Mouse (Mus musculus) lung, embryonic 15.5 days (tissue): ENCODE measurements at regions not wholly inside any gene's neighbourhood (a gene's known extent, or its start where the extent isn't known, plus 50 kb on each side); places are given as distances from the start of the nearest gene placed in this dataset.

Source experiments
- ATAC-seq: fragments of 200-750 bp; cut with Nextera tagmentation; 2 replicates; pipeline ENCODE4 v1.8.0; 2017; ENCODE audit warnings: moderate number of reproducible peaks, borderline replicate concordance; ENCODE audit not compliant: low FRiP score, low TSS enrichment; ENCODE audit errors: extremely low read depth
- H3K27ac ChIP-seq: fragments of 300-500 bp; sonication (generic); 2 replicates; pipeline ENCODE4 v1.5.1; 2015; ENCODE audit warnings: moderate library complexity, mild to moderate bottlenecking, inconsistent platforms
- H3K27me3 ChIP-seq: fragments of 300-500 bp; sonication (generic); 2 replicates; pipeline ENCODE4 v1.6.1; 2015; ENCODE audit warnings: inconsistent platforms
- H3K36me3 ChIP-seq: fragments of 300-500 bp; sonication (generic); 2 replicates; pipeline ENCODE4 v1.6.1; 2015; ENCODE audit warnings: inconsistent platforms
- H3K4me1 ChIP-seq: fragments of 300-500 bp; sonication (generic); 2 replicates; pipeline ENCODE4 v1.6.1; 2015; ENCODE audit warnings: inconsistent platforms
- H3K4me2 ChIP-seq: fragments of 300-500 bp; sonication (generic); 2 replicates; pipeline ENCODE4 v1.6.1; 2015; ENCODE audit warnings: inconsistent platforms, mild to moderate bottlenecking, moderate library complexity
- H3K4me3 ChIP-seq: fragments of 300-500 bp; sonication (generic); 2 replicates; pipeline ENCODE4 v1.5.1; 2015; ENCODE audit warnings: mild to moderate bottlenecking, inconsistent platforms
- H3K9ac ChIP-seq: fragments of 300-500 bp; sonication (generic); 2 replicates; pipeline ENCODE4 v1.6.1; 2015; ENCODE audit warnings: inconsistent platforms
- H3K9me3 ChIP-seq: fragments of 300-500 bp; sonication (generic); 2 replicates; pipeline ENCODE4 v1.6.1; 2016; ENCODE audit warnings: inconsistent platforms
- WGBS: fragments of 180-500 bp; shearing (Covaris S2); methylation state at CpG from one replicate; pipeline ENCODE4 v1.1.7; 2015; 5-methylcytosine and 5-hydroxymethylcytosine counted together

GRCm38 (mm10) chr14:106379645-106380044 lies 273.6 kb downstream of the Trim52 start:
- 73% methylated on average over 4 of the region's 4 CpGs for WGBS
- no peak overlapping the region for H3K27ac ChIP-seq
- ATAC-seq = no peak

GRCm38 (mm10) chr14:106387671-106388070 lies 281.7 kb downstream of the Trim52 start:
- Histone ChIP-seq H3K9me3 (no peaks in the 10 kb centered on the region), H3K36me3 (no peaks in the 10 kb centered on the region), H3K27ac (no peak overlapping the region), H3K4me2 (no peak overlapping the region), H3K4me1 (no peaks in the 10 kb centered on the region), H3K27me3 (no peaks in the 10 kb centered on the region), H3K9ac (no peak overlapping the region), H3K4me3 (no peak overlapping the region)
- ATAC-seq = no peak
- WGBS = 62% methylated on average over 3 of the region's 3 CpGs

More at GRCm38 (mm10) chr14:106379645-106380044, 273.6 kb downstream of the Trim52 start:
- Histone ChIP-seq H3K4me3 (no peak overlapping the region), H3K4me2 (no peak overlapping the region), H3K36me3 (no peaks in the 10 kb centered on the region), H3K9ac (no peak overlapping the region), H3K4me1 (no peaks in the 10 kb centered on the region), H3K9me3 (no peaks in the 10 kb centered on the region), H3K27me3 (no peaks in the 10 kb centered on the region)

GRCm38 (mm10) chr14:106390546-106390945 lies 284.5 kb downstream of the Trim52 start:
- 36% methylated on average over 9 of the region's 9 CpGs for WGBS
- Histone ChIP-seq H3K9ac (no peak overlapping the region), H3K27ac (no peak overlapping the region), H3K4me1 (no peaks in the 10 kb centered on the region), H3K27me3 (no peaks in the 10 kb centered on the region), H3K9me3 (no peaks in the 10 kb centered on the region), H3K36me3 (no peaks in the 10 kb centered on the region), H3K4me2 (no peak overlapping the region), H3K4me3 (no peak overlapping the region)
- no peak for ATAC-seq

- WGBS = 29% methylated on average over 4 of the region's 4 CpGs
- H3K36me3 ChIP-seq = no peaks in the 10 kb centered on the region
- H3K4me3 ChIP-seq = no peak overlapping the region
- H3K9me3 ChIP-seq = no peaks in the 10 kb centered on the region
- H3K4me1 ChIP-seq = no peaks in the 10 kb centered on the region
- H3K27ac ChIP-seq = no peak overlapping the region
- H3K9ac ChIP-seq = no peak overlapping the region
- no peak for ATAC-seq
- H3K4me2 ChIP-seq = no peak overlapping the region
- no peaks in the 10 kb centered on the region for H3K27me3 ChIP-seq
These were observed 288.0 kb downstream of the Trim52 start for GRCm38 (mm10) chr14:106393978-106394377.

- Histone ChIP-seq H3K4me1 (no peaks in the 10 kb centered on the region), H3K9ac (no peak overlapping the region), H3K27me3 (no peaks in the 10 kb centered on the region), H3K27ac (no peak overlapping the region), H3K9me3 (no peaks in the 10 kb centered on the region), H3K4me2 (no peak overlapping the region), H3K36me3 (no peaks in the 10 kb centered on the region), H3K4me3 (no peak overlapping the region)
- 71% methylated on average over 2 of the region's 2 CpGs for WGBS
- ATAC-seq = no peak
These were observed 307.0 kb downstream of the Trim52 start for GRCm38 (mm10) chr14:106412917-106413558.

- H3K4me2 ChIP-seq = no peak overlapping the region
- no peaks in the 10 kb centered on the region for H3K9me3 ChIP-seq
- H3K36me3 ChIP-seq = no peaks in the 10 kb centered on the region
- H3K9ac ChIP-seq = no peak overlapping the region
- WGBS = 39% methylated on average over 4 of the region's 4 CpGs
- no peak for ATAC-seq
- H3K27ac ChIP-seq = no peak overlapping the region
- H3K4me1 ChIP-seq = no peaks in the 10 kb centered on the region
- no peak overlapping the region for H3K4me3 ChIP-seq
- no peaks in the 10 kb centered on the region for H3K27me3 ChIP-seq
These were observed 318.7 kb downstream of the Trim52 start for GRCm38 (mm10) chr14:106424714-106425113.

GRCm38 (mm10) chr14:106428594-106428993 lies 322.6 kb downstream of the Trim52 start:
- H3K4me2 ChIP-seq = no peak overlapping the region
- H3K27ac ChIP-seq = no peak overlapping the region
- H3K9ac ChIP-seq = no peak overlapping the region
- H3K27me3 ChIP-seq = no peaks in the 10 kb centered on the region
- no peaks in the 10 kb centered on the region for H3K36me3 ChIP-seq
- no peaks in the 10 kb centered on the region for H3K4me1 ChIP-seq
- ATAC-seq = no peak
- 63% methylated on average over 2 of the region's 2 CpGs for WGBS
- no peak overlapping the region for H3K4me3 ChIP-seq
- H3K9me3 ChIP-seq = no peaks in the 10 kb centered on the region

- Histone ChIP-seq H3K4me1 (no peaks in the 10 kb centered on the region), H3K27me3 (no peaks in the 10 kb centered on the region), H3K4me3 (no peak overlapping the region), H3K27ac (no peak overlapping the region), H3K9me3 (no peaks in the 10 kb centered on the region), H3K36me3 (no peaks in the 10 kb centered on the region), H3K9ac (no peak overlapping the region), H3K4me2 (no peak overlapping the region)
- 11% methylated on average over 5 of the region's 5 CpGs for WGBS
- no peak for ATAC-seq
These were observed 333.3 kb downstream of the Trim52 start for GRCm38 (mm10) chr14:106439282-106439681.

GRCm38 (mm10) chr14:106489074-106489473 lies 383.1 kb downstream of the Trim52 start:
- Histone ChIP-seq H3K27me3 (no peaks in the 10 kb centered on the region), H3K4me1 (no peaks in the 10 kb centered on the region), H3K4me2 (no peak overlapping the region), H3K9me3 (no peaks in the 10 kb centered on the region), H3K9ac (no peak overlapping the region), H3K27ac (no peak overlapping the region), H3K36me3 (no peaks in the 10 kb centered on the region), H3K4me3 (no peak overlapping the region)
- 82% methylated on average over 7 of the region's 7 CpGs for WGBS
- ATAC-seq = no peak

GRCm38 (mm10) chr14:106491389-106491788 lies 385.4 kb downstream of the Trim52 start:
- no peak overlapping the region for H3K4me2 ChIP-seq
- no peak for ATAC-seq
- no peaks in the 10 kb centered on the region for H3K4me1 ChIP-seq
- H3K27me3 ChIP-seq = no peaks in the 10 kb centered on the region
- H3K9me3 ChIP-seq = no peaks in the 10 kb centered on the region
- WGBS = 68% methylated on average over 4 of the region's 4 CpGs
- H3K36me3 ChIP-seq = no peaks in the 10 kb centered on the region
- no peak overlapping the region for H3K9ac ChIP-seq
- no peak overlapping the region for H3K27ac ChIP-seq
- H3K4me3 ChIP-seq = no peak overlapping the region

GRCm38 (mm10) chr14:106500344-106501135 lies 394.5 kb downstream of the Trim52 start:
- 37% methylated on average over 19 of the region's 19 CpGs for WGBS
- H3K27me3 ChIP-seq = no peaks in the 10 kb centered on the region
- no peak overlapping the region for H3K4me3 ChIP-seq
- no peak for ATAC-seq
- H3K4me1 ChIP-seq = no peaks in the 10 kb centered on the region
- H3K9me3 ChIP-seq = no peaks in the 10 kb centered on the region
- H3K36me3 ChIP-seq = no peaks in the 10 kb centered on the region
- H3K9ac ChIP-seq = no peak overlapping the region
- H3K27ac ChIP-seq = no peak overlapping the region
- H3K4me2 ChIP-seq = peak overlapping the region; percentile 16; the same call in 1 of the 2 replicates

- WGBS = 67% methylated on average over 4 of the region's 4 CpGs
- Histone ChIP-seq H3K27me3 (no peaks in the 10 kb centered on the region), H3K9me3 (no peaks in the 10 kb centered on the region), H3K4me1 (no peaks in the 10 kb centered on the region), H3K36me3 (no peaks in the 10 kb centered on the region), H3K4me3 (no peak overlapping the region), H3K27ac (no peak overlapping the region), H3K4me2 (no peak overlapping the region), H3K9ac (no peak overlapping the region)
- ATAC-seq = no peak
These were observed 400.9 kb downstream of the Trim52 start for GRCm38 (mm10) chr14:106506921-106507320.
